Mouse (Mus musculus) urinary bladder, postnatal 10 days (tissue): ENCODE measurements around the gene Asic1.
A peak's percentile ranks its signal among the peaks of the same experiment; 100 is the strongest.

Source experiments
- DNase-seq: peaks from one replicate; pipeline ENCODE4 v3.0.0; 2022; ENCODE audit warnings: low spot score

Gene Asic1

DNA sequence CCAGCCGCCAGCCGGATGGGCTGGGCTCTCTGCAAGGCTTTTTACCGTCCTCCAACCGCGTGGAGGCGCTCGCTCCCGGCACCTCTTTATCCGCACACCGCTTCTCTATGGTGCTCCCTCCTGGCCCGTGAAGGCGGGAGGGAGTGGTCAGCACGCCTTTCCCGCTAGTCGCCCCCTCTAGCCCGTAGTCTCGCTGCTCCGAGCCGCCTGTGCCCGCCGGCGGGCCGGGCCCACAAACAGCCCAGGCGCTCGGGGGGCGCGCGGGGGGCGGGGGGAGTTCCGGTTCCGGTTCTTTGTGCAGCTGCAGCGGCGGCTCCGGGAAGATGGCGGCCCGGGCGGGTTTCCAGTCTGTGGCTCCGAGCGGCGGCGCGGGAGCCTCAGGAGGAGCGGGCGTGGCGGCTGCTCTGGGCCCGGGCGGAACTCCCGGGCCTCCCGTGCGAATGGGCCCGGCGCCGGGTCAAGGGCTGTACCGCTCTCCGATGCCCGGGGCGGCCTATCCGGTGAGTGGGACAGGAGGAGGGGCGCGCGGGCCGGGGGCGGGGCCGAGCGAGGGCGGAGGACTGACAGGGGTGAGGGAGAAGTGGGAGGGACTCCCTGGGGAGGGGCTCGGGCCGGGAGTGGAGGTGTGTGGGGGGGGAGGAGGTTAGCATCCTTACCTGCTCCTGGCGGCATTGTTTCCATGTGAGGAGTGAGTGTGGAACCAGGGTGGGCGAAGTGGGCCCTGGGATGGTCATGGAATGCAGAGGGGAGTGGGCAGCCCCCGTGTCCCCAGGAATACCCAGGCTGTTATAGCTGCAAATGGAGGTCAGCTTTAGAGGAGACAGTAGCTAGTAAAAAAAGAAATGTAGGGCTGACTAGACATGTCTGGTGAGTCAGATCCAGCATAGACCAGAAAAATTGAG lies 32.1 kb downstream of the Asic1 start, which contains the start of gene Smarcd1:
Smarcd1 (plus strand) TSS at position 131 of the 902 bp plus-strand sequence.
- DNase-seq = peak; percentile 67

DNA sequence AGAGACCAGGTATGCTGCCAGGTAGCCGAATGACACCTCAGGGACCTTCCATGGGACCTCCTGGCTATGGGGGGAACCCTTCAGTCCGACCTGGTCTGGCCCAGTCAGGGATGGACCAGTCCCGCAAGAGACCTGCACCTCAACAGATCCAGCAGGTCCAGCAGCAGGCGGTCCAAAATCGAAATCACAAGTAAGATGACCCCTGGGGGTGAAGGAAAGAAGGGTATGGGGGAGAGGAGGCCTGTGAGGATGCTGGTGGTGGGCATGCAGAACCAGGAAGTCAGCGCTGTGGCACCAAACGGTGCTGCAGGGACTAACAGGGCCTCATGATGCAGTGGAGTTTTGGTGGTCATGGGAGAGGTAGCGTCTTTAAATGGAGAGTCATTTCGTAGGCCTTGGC lies 32.9 kb downstream of the Asic1 start:
- no peak for DNase-seq

DNA sequence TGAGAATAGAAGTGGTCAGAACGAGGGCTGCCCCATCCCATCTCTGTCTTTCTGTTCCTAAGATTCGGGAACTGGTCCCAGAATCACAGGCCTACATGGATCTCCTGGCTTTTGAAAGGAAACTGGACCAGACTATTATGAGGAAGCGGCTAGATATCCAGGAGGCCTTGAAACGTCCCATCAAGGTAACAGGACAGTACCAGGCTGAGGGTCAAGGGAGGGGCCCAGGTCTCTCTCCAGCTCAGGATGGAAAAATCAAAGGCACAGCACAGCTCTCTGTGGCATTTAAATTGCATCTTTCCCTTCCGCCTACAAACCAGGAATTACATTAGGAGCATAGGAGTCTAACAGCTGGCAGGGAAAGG lies 33.5 kb downstream of the Asic1 start:
- no peak for DNase-seq

GRCm38 (mm10) chr15:99704041-99704681 lies 34.0 kb downstream of the Asic1 start:
- no peak for DNase-seq

GRCm38 (mm10) chr15:99704881-99705280 lies 34.7 kb downstream of the Asic1 start:
- no peak for DNase-seq

GRCm38 (mm10) chr15:99705440-99706048 lies 35.4 kb downstream of the Asic1 start, which contains the start of gene Gm17349:
Gene Gm17349 (minus strand): TSS chr15:99705490.
- DNase-seq = no peak

- DNase-seq = no peak
Observed at GRCm38 (mm10) chr15:99708176-99708575, 38.0 kb downstream of the Asic1 start.

- DNase-seq = no peak
Observed at GRCm38 (mm10) chr15:99710221-99711190, 40.3 kb downstream of the Asic1 start.

DNA sequence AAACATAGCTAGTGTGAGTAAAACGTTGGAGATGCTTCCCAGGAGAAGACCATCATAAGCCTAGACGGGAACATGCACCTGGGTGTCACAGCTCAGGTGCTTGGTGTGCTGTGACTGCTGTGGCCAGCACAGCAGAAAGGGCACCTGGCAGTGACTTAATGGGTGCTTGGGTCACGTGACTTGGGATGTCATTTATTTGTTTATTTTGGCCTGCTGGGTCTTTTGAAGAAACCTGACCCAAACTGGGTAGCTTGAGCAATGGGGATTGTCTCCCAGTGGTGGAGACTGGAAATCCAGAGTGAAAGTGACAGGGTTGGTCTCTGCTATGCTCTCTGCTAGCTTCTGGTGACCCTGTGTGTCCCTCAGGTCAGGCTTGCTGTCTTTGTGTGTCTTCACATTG lies 41.3 kb downstream of the Asic1 start:
- no peak for DNase-seq

DNA sequence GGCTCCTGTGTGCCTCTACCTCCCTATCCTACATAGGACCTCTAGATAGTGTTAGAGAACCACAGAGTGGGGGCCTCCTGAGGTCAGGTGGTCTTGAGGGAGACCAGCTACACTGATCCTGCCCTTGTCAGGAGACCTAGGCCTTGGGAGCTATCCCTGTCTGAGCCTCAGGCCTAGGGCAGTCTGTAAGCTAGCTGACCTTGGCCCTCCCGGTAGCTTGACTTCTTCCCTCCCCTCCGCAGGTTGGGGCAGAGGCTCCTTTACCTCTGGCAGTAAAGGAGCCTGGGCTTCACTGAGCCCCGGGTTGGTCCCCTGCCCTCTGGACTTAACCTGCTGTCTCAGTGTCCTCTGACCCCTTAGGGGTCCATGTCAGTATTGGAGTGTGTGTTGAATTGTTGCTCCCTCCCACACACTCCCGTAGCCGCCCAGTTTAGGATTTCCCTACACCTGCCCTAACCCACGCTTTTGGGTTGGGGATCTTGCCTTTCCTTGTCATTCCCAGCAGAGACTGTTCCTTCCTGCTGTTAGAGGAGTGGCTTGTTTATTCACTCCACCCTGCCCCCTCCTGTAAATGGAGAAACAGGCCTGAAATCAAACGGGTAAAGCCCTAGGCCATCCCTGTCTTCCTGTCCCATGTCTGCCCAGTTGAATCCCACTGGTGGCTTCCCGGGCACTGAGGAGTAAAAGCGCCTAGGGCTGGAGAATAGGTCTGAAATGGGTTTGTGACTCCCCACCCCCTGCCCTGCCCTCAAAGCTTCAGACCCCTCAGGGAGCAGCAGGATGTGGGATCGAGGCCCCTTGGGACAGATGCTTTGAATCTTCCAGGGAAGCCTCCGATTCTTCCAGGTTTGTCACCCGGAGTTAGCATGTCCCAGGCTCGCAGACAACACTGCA lies 42.7 kb downstream of the Asic1 start:
- no peak for DNase-seq

GRCm38 (mm10) chr15:99713569-99713968 lies 43.4 kb downstream of the Asic1 start:
- no peak for DNase-seq

- DNase-seq = no peak
Observed at GRCm38 (mm10) chr15:99714206-99714605, 44.0 kb downstream of the Asic1 start.

GRCm38 (mm10) chr15:99714858-99715257 lies 44.7 kb downstream of the Asic1 start:
- no peak for DNase-seq

- DNase-seq = no peak
Observed at GRCm38 (mm10) chr15:99715361-99715865, 45.2 kb downstream of the Asic1 start.

DNA sequence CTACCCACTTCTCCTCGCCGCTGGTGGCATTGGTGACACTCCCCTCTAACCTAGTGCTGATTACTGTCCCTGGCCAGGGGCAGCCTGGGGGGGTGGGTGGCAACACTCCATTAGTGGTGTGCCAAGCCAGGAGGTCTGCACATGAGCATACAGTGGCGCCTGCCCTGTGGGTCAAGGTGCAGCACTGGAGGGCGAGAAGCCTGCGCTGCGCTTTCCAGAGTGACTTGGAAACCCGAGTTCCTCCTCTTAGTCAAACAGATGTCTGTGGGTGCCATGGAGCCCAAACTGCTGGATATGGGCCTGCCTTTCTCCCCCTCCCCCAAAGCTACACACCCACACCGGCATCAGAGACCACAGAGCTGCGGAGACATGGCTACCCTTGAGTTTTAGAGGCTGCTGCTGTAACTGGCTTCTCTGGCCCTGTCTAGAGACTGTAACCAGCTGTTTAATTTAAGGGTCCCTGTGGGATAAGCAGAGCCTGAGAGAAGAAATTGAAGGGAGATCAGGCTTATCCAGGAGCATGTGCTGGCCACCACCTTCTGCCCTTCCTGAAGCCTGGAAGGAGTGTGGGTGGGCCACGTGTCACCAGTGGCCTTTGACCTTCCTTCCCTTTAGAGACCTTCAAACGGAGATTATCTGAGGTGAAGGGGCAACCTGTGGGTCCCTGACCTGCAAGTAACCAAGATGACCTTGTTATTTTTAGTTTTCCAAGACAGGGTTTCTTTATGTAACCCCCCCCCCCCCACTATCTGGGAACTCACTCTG lies 46.0 kb downstream of the Asic1 start:
- no peak for DNase-seq

GRCm38 (mm10) chr15:99716814-99717213 lies 46.6 kb downstream of the Asic1 start:
- DNase-seq = no peak

GRCm38 (mm10) chr15:99717386-99718334 lies 47.5 kb downstream of the Asic1 start, which contains the start of gene Gpd1:
Gene Gpd1 (plus strand): TSS chr15:99717515.
- no peak for DNase-seq

GRCm38 (mm10) chr15:99718461-99719021 lies 48.4 kb downstream of the Asic1 start:
- DNase-seq = no peak
